Mouse (Mus musculus) Muller cell, postnatal 12 days (primary cell): ENCODE measurements around the gene Utf1.
A peak's percentile ranks its signal among the peaks of the same experiment; 100 is the strongest.

Experiments
- DNase-seq: peaks from one replicate; pipeline ENCODE4 v3.0.0-alpha.2; 2015; ENCODE audit errors: inconsistent ontology term

Utf1 gene

DNA sequence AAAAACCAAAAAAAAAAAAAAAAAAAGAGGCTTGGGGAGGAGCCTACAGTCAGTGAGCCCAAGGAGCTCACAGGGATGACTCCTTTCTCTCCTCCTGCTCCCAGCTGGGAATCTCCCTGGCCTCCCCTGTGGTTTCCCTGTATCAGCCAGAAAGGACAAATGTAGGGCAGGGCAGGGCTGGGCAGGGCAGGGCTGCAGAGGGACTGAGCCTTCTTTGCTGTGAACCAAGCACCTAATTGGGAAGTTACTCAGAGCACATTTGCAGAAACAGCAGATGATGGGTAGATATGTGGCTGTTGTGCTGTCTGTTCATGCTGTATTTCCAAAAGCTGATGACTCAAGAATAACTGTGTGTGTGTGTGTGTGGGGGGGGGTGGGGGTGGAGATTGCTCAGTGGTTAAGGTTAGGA, 29.3 kb downstream of the Utf1 start:
- DNase-seq: peak; percentile 68

DNA sequence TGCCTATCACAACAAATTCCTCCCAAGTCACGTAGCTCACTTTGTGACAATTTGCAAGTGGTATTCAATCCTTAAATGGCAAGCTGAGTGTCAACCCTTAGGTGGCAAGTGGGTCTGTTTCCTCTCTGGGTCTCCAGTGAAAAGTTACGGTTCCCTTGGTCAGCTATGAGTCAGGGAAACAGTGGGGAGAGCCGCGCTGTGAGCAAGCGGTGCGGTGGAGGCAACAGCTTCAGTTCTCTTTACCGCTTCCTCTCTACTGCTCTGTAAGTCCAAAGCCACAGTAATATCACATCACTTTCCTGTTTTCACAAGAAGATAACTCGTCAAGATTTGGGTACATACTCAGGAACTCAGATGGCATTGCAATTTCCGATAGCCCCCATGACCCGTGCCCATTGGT, 30.7 kb downstream of the Utf1 start:
- no peak for DNase-seq

DNA sequence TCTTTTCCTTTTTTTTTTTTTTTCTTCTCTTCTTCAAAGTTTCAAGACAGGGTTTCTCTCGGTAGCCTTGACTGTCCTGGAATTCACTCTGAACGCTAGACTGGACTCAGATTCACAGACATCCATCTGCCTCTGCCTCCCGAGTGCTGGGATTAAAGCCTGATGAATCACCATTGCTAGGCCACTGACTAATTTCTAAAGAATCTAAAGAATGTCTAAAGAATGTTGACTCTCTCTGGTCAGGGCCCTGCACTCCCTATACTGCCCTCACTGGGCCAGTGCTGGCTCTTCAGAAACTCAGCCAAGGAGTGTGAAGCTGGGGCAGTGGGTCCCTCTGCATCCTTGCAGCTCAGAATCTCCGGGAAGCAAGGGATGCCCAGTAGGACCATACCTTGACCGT, 31.9 kb downstream of the Utf1 start:
- peak; percentile 51 for DNase-seq

DNA sequence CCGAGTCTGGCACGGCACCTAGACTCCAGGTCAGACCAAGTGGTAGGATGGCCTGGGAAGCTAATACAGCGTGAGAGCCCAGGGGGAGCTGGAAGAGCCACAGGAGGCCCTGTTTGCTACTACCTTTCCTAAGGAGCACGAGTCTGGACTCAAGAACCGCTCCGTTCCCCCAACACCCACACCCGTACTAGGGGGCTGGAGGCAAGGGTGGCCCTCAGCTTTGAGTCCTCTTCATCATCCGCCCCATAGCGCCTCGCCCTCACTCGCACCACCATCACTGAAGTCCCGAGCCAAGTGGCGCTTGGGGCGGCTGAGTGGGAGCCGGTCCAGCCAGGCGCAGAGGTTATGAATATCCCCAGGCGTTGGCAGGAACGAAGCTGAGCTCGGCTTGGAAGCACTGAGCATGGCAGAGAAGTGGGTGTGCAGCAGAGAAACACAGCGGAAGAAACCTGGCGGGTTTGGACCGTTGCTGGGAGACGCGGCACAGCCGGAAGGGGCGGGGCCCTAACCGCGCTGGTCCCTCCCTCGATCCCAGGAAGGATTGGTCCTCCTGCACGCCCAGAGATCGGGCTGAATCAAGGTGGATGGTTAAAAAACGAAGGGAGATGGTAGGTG, 34.8 kb downstream of the Utf1 start, which contains the start of gene 6430531B16Rik:
6430531B16Rik (minus strand) TSS at position 478 of the 615 bp plus-strand sequence.
- peak; percentile 88 for DNase-seq

DNA sequence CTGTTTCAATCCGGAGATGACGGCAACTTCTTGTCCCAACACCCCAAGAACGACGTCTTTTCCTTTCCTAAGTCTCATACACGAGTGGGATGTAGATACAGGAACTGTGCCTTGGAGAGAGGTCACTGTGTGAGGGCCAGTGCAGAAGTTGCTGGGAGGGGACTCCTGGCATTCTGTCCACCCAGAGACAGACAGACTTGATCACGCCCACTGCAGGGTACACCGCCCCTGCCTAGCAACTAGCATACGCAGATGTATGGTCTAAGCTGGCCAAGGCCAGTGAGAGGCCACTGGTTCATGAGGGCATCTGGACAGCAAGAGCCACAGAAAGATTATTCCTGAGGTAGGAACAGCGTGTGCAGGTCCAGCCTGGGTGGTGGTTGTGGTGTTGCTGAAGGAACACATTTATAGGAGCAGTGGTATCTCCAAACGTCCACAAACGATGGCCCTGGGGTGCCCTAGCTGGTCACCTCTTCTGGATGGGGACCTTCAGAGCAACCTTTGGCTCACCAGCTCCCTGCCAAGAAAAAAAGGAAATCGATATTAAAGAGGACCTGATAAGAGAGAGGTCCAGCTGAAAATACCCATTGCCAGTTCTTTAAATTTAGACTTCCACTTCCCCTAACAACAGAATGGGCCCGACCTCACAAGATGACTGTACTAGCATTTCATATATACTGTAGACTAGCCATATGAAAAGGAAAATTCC, 35.6 kb downstream of the Utf1 start:
- peak; percentile 33 for DNase-seq

GRCm38 (mm10) chr7:139980778-139981177, 37.2 kb downstream of the Utf1 start:
- DNase-seq: no peak

- DNase-seq: no peak
These were observed 38.5 kb downstream of the Utf1 start for GRCm38 (mm10) chr7:139982058-139982457.

DNA sequence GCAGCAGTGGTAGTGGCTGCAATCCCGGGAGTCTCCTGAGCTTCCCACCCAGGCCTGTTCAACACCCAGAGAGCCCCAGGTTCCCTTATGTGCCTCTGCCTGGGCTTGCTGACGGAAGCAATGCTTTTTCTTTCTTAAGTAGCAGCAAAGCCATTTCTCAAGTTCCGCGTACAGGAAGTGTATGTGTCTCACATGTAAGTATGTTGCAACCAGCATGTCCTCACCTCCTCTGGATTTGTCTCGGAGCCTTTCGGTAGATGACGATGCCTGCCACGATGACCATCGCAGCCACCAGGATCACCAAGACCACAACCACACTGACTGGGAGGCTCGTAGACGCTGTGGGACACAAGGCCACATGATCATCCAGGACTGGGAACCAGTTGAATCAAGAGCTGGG, 40.9 kb downstream of the Utf1 start:
- DNase-seq: no peak

DNA sequence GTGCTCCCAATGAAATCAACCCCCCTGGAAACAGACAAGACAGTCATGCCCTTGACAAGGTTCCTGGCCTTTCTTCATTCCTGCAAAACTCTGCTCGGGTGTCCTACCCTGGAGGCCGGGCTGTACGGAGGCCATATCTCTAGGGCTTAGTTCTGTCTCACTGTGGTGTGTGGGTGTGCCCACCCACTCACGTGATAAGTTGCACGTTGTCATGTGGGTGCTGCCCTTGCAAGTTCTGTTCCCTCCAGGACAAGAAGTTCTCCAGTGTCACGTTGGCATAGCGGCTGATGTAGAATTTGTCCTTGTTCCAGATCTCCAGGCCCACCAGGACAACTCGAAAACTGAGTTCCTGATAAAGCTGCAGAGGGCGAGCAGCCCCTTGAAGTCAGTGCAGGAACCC, 44.7 kb downstream of the Utf1 start:
- DNase-seq: no peak

- no peak for DNase-seq
These were observed 47.3 kb downstream of the Utf1 start for GRCm38 (mm10) chr7:139990864-139991394.

- DNase-seq: peak; percentile 21
These were observed 48.8 kb downstream of the Utf1 start, which contains the start of gene Adam8 for GRCm38 (mm10) chr7:139992406-139992805. Adam8 (minus strand) TSS chr7:139992562.

GRCm38 (mm10) chr7:139993532-139993931, 49.9 kb downstream of the Utf1 start:
- DNase-seq: no peak

GRCm38 (mm10) chr7:139994202-139994601, 50.6 kb downstream of the Utf1 start:
- no peak for DNase-seq

GRCm38 (mm10) chr7:139994676-139995075, 51.1 kb downstream of the Utf1 start:
- DNase-seq: peak; percentile 79
